Mouse (Mus musculus) megakaryocyte, embryonic 14.5 days (primary cell): Measurements from ENCODE around the gene Dnm3.

Experiments
- FLI1 ChIP-seq: IDR thresholded peaks from 2 replicates; pipeline ENCODE4 v1.6.1; 2012; ENCODE audit warnings: low read length, inconsistent platforms, mixed read lengths
- GATA1 ChIP-seq: IDR thresholded peaks from 3 replicates; pipeline ENCODE4 v1.6.1; 2012; ENCODE audit warnings: mixed read lengths, low read length, inconsistent platforms, borderline replicate concordance

DNA sequence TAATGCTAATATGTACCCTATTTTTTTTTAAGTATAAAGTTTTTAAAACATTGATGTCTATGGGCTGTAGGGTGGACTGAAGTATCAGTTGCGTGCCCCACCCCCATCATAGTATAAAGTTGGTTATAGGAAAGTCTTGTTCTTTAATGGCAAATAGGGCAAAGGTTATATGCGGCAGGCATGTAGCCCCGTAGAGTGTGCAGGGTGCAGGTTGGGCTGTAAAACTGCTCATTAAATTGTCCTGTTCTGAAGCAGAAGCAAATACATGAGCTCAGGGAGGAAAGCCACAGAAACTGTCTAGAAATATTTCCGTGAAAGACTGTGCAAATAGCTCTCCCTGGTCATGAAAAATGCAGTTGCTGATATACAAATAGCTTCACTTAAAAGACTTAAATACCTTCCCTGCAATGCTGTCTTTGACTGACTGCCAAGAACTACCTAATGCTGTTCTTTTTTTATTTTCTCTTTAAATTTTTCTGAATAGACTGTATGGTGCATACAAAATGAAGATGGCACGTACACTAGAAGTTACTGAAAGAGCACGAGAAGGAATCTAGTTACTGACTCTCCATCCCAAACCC, 440.6 kb downstream of the Dnm3 start:
- no peak for TF ChIP-seq GATA1
- TF ChIP-seq FLI1: no peak
